Mouse (Mus musculus) neural tube, postnatal 0 days (tissue): ENCODE measurements around the gene Clcf1. TPM values are rescaled to one million over a fixed set of nuclear protein-coding genes. Genes with fewer than 3 reads are reported as not detected.

ENCODE experiments used
- microRNA-seq: library from miRNA; unstranded; fragments of <30 nt; microRNA quantifications from one replicate; pipeline ENCODE4, GENCODE M21; 2016
- polyA plus RNA-seq: library from polyadenylated mRNA; unstranded; fragments of >200 nt; fragmentation: Nextera tagmentation; extraction: Ambion mirVana; gene quantifications from 2 replicates; pipeline ENCODE4 v1.2.1, GENCODE M21; 2015

Gene Clcf1
- 1.2 and 1.3 TPM in 2 replicates for polyA plus RNA-seq

DNA sequence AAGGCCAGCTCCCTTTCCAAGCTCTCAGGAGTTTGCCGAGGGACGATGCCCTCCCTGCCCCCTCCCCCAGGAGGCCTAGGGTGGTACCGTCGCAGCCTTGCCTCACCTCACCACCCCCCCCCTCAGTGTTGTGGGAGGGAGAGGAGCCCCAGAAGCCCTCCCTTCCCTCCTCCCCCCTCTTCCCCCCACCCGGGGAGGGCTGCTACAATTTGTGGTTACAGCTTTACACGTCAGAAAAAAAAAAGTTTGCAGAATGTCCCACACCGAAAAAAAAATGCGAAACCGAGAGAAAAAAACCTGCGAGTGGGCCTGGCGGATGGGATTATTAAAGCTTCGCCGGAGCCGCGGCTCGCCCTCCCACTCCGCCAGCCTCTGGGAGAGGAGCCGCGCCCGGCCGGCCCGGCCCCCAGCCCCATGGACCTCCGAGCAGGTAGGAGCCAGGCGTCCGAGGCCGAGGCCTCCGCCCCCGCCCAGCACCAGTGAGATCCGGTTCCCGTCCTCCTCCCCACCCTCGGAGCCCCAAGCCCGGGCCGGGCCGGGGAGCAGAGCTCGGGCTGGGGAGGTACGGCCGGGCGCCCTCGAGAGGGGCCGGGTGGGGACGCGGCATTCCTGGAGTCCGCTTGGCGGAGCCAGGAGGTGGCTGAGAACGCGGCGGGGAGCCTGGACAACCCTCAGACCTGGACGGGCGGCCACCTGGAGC is at the start of gene Clcf1, which contains the start of gene AC109138.7:
Gene Clcf1, plus strand, starts transcription at position 168 of the 700 bp plus-strand sequence.
Gene AC109138.7, plus strand, starts transcription at position 287 of the 700 bp plus-strand sequence.

DNA sequence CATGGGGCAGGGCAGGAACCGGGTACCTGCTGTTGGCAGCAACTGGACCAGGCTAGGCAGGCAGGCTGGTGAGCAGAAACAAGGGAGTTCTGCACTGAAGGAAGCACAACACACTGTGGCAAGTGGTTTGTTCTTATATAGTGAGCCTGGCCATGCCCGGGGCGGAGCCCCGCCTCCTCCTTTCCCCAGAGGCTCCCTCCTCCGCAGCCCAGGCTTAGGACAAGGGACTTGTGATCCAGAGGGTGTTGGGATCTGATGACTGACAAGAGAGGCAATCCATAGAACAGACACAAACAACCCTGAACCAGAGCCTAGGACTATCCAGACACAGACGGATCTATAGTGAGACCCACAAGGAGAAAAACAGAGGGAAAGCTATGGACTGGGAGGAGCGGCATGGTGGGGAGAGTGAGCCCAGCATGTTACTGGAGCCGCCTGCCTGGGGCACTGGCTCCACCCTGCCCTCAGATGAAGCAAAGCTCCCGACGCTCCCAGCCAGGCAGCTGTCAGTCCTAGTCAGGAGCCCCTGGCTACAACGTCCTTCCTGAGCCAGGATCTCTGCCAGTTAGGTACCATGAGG is 38.6 kb upstream of the Clcf1 start, which contains the start of gene Carns1:
Gene Carns1, minus strand, starts transcription at position 112 of the 580 bp plus-strand sequence.

DNA sequence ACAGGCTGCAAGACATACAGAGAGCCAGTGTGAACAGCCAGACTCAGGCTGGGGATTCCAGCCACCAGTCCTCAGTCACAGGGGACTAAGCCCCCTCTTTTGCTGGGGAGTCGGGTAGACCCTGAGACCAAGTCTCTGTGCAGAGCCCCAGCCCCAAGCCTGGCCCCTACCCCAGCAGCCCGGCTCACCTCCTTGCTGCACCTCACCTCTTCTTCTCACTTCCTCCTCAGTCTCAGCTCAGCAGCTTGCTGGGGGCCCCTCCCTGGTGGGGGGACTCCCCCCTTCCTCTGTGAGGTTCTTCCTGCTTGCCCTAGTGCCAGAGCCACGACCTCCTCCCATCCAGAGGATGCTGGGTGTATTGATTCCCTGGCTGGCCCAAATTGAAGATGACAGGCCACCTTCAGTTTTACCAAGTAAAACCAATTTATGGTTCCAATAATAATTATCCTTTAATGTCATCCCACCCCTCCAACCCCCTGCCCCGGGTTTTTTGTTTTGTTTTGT is 23.2 kb upstream of the Clcf1 start, which contains the start of gene Tbc1d10c:
Gene Tbc1d10c, minus strand, starts transcription at position 454 of the 504 bp plus-strand sequence.

DNA sequence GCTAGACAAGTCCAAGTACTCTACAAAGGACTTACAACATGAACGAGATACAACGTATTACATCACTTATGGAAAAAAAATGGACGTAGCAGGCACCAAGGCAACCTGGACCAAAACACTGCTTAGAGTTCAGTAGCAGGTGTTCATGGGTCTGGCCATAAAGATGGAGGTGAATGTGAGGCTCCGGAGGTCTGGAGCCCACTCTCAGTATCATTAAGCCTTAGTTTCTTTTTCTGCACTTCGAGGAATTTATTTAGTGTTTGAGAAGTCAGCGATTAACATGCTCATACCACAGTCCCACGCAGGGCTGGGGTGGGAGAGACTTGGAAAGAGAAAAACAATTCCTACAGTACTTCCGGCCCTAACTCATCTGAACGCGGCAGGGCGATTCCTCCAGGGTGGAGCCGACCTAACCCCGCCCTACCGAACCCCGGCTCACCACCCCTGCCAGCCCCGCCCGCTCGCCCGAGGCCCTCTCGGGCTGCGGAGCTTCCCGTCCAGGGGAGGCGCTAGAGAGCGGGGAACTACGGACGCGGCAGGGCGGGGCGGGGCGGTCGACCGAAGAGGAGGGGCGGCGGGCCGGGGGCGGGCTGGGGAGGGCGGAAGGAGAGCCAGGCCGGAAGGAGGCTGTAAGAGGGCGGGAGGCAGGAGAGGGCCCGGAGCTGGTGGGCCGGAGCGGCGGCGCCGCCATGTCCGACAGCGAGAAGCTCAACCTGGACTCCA is 22.3 kb upstream of the Clcf1 start, which contains the start of gene Ppp1ca:
Gene Ppp1ca, plus strand, starts transcription at position 538 of the 723 bp plus-strand sequence.

DNA sequence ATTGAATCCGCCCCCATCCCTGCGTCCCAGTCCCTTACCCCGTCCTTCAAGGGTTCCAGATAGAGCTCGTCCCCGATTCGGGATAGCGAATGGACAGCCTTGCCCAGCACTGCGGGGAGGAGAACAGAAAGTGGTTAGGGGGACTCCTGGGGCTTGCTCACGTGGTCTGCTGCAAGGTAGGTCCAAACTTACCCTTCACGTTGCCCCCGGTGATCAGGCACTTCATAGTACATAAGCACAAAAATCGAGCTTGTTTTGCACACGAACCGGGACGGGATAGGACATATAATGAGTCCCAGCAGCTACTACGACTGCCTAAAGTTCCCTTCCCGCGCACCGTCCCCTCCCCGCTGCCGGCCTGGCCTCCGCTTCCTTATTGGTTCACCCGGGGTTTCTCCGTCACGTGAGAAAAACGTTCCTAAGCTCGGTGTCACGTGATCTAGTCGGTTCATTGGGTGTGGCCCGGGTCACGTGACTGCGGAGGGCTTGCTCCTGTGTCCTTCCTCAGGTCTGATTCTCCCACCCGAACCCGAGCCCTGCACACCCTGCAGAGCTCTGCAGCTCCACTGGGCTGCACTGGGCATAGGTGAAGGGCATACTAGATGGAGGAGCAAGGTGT is 12.6 kb upstream of the Clcf1 start, which contains the start of gene Rad9a:
Gene Rad9a, minus strand, starts transcription at position 372 of the 619 bp plus-strand sequence.

DNA sequence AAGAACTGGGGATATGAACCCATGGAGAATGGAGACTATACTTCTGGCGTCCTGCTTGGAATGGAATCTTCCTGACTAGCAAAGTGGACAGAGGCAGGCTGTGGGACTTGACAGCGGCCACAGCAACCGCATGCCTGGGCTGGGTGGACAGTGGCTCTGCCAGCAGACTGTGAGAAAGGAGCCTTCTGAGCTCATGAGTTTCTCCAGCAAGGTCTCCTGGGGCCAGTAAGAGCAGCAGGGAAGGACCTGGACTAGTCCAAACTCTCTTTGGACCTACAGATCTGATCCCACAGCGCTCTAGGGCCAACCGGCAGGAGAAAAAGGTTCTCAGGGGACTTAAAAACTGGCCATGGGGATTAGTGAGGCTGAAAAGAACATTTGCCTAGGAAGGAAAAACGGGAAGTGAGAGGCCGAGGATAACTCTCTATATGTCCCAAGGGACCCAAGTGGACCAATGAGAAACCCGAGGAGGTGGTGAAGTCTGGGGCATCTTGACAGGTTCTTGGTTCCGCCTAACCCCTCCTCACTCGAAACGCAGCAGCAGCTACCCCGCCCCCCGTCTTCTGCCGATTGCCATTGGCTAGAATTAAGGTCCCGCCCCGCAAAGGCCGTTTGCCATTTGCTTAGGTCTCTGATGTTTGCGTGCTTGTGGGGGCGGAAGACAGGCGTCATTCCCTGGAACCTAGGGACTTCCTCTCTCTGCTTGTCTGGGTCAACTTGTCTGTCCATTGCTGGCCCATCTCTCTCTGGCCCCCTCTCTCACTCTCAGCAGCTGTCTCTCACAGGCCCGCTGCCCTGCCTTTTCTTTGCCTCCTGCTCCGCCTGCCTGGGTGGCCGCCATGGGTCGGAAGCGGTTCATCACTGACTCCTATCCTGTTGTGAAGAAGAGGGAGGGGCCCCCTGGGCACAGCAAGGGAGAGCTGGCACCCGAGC is 17.5 kb downstream of the Clcf1 start, which contains the start of gene Pold4:
Gene Pold4, plus strand, starts transcription at position 647 of the 933 bp plus-strand sequence.

DNA sequence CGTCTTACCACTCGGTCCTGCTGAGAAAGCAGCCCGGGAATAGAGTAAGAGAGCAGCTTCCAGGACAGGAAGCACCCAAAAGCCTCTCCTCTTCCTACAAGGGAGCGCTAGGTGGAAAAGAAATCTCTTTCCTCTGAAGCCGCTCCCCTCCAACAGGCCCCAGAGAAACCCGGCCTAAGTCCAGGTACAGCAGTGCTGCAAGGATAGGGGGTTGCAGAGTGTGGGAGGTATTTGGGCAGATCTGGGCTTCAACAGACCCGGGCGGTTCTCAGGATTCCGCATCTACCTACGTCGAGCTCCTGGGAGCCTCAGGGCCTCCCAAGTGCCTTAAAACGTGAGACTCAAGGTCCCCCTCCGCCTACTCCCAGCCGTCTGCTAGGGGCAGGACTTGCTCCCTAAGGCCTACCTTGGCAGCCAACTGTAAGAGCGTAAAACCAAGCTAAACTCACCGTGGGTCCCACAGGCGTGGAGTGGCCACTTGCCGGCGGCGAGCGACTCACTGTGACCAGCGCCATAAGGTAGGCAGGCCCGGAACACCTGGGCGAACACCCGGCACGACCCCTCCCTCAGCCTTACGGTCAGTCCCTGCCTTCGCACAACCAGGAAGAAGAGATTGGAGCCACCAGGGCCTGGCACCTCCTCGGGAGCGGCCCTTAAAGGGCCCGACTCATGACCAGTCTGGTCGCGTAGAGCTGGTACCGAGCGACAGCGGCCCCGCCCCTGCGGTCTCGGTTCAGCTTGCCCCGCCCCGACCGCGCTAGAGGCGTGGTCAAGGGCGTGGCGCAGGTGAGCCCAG is 54.7 kb downstream of the Clcf1 start, which contains the start of gene Ssh3:
Gene Ssh3, minus strand, starts transcription at position 615 of the 796 bp plus-strand sequence.

Small RNA genes lying within 50 kb of the gene (microRNA-seq; reads per million reads assigned to microRNA genes)
- gene Gm26115 (not detected), gene Mir6985 (0.87 reads per million)

Other genes starting within 250 kb of the Clcf1 start
- 0.45 TPM in 2 replicates for gene Aldh3b2, start 241.9 kb upstream of the Clcf1 start, polyA plus RNA-seq
- 4.4 and 5.1 TPM in 2 replicates for gene Acy3, start 227.7 kb upstream of the Clcf1 start, polyA plus RNA-seq
- gene Tbx10, start 221.5 kb upstream of the Clcf1 start, polyA plus RNA-seq = 0.12 TPM in 1 of 2 replicates, not detected in the other
- 26.9 and 27.1 TPM in 2 replicates for gene Nudt8, start 213.7 kb upstream of the Clcf1 start, polyA plus RNA-seq
- 2.2 and 2.6 TPM in 2 replicates for gene Gm49405, start 213.6 kb upstream of the Clcf1 start, polyA plus RNA-seq
- gene Doc2g, start 210.9 kb upstream of the Clcf1 start, polyA plus RNA-seq = 3.2 TPM in 2 replicates
- gene Ndufv1, start 201.4 kb upstream of the Clcf1 start, polyA plus RNA-seq = 281 and 291 TPM in 2 replicates
- 590 and 603 TPM in 2 replicates for gene Gstp1, start 176.3 kb upstream of the Clcf1 start, polyA plus RNA-seq
- gene Gstp2, start 168.2 kb upstream of the Clcf1 start, polyA plus RNA-seq = 0.48 and 2.7 TPM in 2 replicates
- not detected in 2 replicates for gene Gstp3, start 154.7 kb upstream of the Clcf1 start, polyA plus RNA-seq
- gene Cabp2, start 132.7 kb upstream of the Clcf1 start, polyA plus RNA-seq = not detected in 2 replicates
- 74.2 and 77.2 TPM in 2 replicates for gene Cdk2ap2, start 117.1 kb upstream of the Clcf1 start, polyA plus RNA-seq
- gene Pitpnm1, start 114.2 kb upstream of the Clcf1 start, polyA plus RNA-seq = 90.8 and 110 TPM in 2 replicates
- gene Aip, start 88.4 kb upstream of the Clcf1 start, polyA plus RNA-seq = 103 and 106 TPM in 2 replicates
- gene Gpr152, start 74.5 kb upstream of the Clcf1 start, polyA plus RNA-seq = not detected in 2 replicates
- 0.26 and 0.76 TPM in 2 replicates for gene Cabp4, start 70.2 kb upstream of the Clcf1 start, polyA plus RNA-seq
- 94.3 and 112 TPM in 2 replicates for gene Coro1b, start 65.6 kb upstream of the Clcf1 start, polyA plus RNA-seq
- gene Ptprcap, start 60.6 kb upstream of the Clcf1 start, polyA plus RNA-seq = 0.70 TPM in 1 of 2 replicates, not detected in the other
- 41.9 and 53.4 TPM in 2 replicates for gene Rps6kb2, start 50.9 kb upstream of the Clcf1 start, polyA plus RNA-seq
- gene Carns1, start 38.8 kb upstream of the Clcf1 start, polyA plus RNA-seq = 6.2 and 6.6 TPM in 2 replicates
- 1.2 and 1.6 TPM in 2 replicates for gene Tbc1d10c, start 23.0 kb upstream of the Clcf1 start, polyA plus RNA-seq
- 572 and 576 TPM in 2 replicates for gene Ppp1ca, start 22.2 kb upstream of the Clcf1 start, polyA plus RNA-seq
- 14.9 and 15.7 TPM in 2 replicates for gene Rad9a, start 12.6 kb upstream of the Clcf1 start, polyA plus RNA-seq
- not detected in 2 replicates for gene AC109138.7, start 119 bp downstream of the Clcf1 start, polyA plus RNA-seq
- 32.9 and 33.0 TPM in 2 replicates for gene Pold4, start 17.7 kb downstream of the Clcf1 start, polyA plus RNA-seq
- 18.8 and 24.1 TPM in 2 replicates for gene Ssh3, start 54.9 kb downstream of the Clcf1 start, polyA plus RNA-seq
- gene Ankrd13d, start 68.9 kb downstream of the Clcf1 start, polyA plus RNA-seq = 85.0 and 93.2 TPM in 2 replicates
- 37.0 and 46.2 TPM in 2 replicates for gene Grk2, start 92.0 kb downstream of the Clcf1 start, polyA plus RNA-seq
- gene Kdm2a, start 184.0 kb downstream of the Clcf1 start, polyA plus RNA-seq = 21.2 and 22.8 TPM in 2 replicates
- 5.2 and 10.4 TPM in 2 replicates for gene Rhod, start 225.2 kb downstream of the Clcf1 start, polyA plus RNA-seq